Mouse (Mus musculus) embryonic facial prominence, embryonic 13.5 days (tissue): ENCODE measurements around the gene Nrip1. TPM values are rescaled to one million over a fixed set of nuclear protein-coding genes. Genes with fewer than 3 reads are reported as not detected.

ENCODE experiments used
- ATAC-seq: fragments of 200-750 bp; cut with Nextera tagmentation; 2 replicates; pipeline ENCODE4 v1.8.0; 2017; ENCODE audit warnings: low read depth; ENCODE audit not compliant: insufficient number of reproducible peaks, insufficient read depth, low FRiP score, low TSS enrichment
- H3K27ac ChIP-seq: fragments of 300-500 bp; sonication (generic); 2 replicates; pipeline ENCODE4 v1.5.1; 2015; ENCODE audit warnings: moderate library complexity, mild to moderate bottlenecking, inconsistent platforms
- H3K27me3 ChIP-seq: fragments of 300-500 bp; sonication (generic); 2 replicates; pipeline ENCODE4 v1.6.1; 2015; ENCODE audit warnings: mild to moderate bottlenecking, inconsistent platforms
- H3K36me3 ChIP-seq: fragments of 300-500 bp; sonication (generic); 2 replicates; pipeline ENCODE4 v1.6.1; 2015; ENCODE audit warnings: mild to moderate bottlenecking, inconsistent platforms
- H3K4me1 ChIP-seq: fragments of 300-500 bp; sonication (generic); 2 replicates; pipeline ENCODE4 v1.6.1; 2015; ENCODE audit warnings: inconsistent platforms
- H3K4me2 ChIP-seq: fragments of 300-500 bp; sonication (generic); 2 replicates; pipeline ENCODE4 v1.6.1; 2015; ENCODE audit warnings: moderate library complexity, mild to moderate bottlenecking, inconsistent platforms
- H3K4me3 ChIP-seq: fragments of 300-500 bp; sonication (generic); 2 replicates; pipeline ENCODE4 v1.5.1; 2015; ENCODE audit warnings: mild to moderate bottlenecking, inconsistent platforms
- H3K9ac ChIP-seq: fragments of 300-500 bp; sonication (generic); 2 replicates; pipeline ENCODE4 v1.6.1; 2015; ENCODE audit warnings: mild to moderate bottlenecking, inconsistent platforms
- H3K9me3 ChIP-seq: fragments of 300-500 bp; sonication (generic); 2 replicates; pipeline ENCODE4 v1.6.1; 2016; ENCODE audit warnings: inconsistent platforms
- WGBS: fragments of 180-500 bp; shearing (Covaris S2); methylation state at CpG from one replicate; pipeline ENCODE4 v1.1.7; 2015; ENCODE audit warnings: mixed read lengths; 5-methylcytosine and 5-hydroxymethylcytosine counted together
- polyA plus RNA-seq: library from polyadenylated mRNA; unstranded; fragments of >200 nt; fragmentation: Nextera tagmentation; extraction: Ambion mirVana; gene quantifications from 2 replicates; pipeline ENCODE4 v1.2.1, GENCODE M21; 2015

Gene Nrip1
- polyA plus RNA-seq, 1 experiment from 2014 or later = 42.6 TPM

DNA sequence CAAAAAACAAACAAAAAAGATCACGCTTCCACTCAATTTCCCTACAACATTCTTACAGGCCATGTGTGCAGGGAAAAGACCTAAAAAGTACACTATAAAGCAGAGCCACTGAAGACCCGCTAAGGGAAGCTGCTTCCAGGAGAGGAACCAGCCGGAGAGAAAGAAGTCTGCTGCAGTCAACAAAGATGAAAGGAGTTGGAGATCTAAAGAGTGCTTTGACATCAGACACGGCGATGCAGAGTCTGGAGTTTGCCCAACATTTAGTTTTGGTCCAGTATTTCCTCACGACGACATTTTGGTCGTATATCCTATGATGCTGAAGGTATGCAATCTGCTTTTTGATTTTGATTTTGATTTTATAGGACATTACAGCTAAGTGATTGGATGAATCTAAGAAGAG is 63.3 kb downstream of the Nrip1 start:
- Histone ChIP-seq H3K4me1 (peaks cover 10% of the 10 kb centered on the region), H3K4me2 (no peak overlapping the region), H3K9ac (no peak overlapping the region), H3K27ac (no peak overlapping the region), H3K9me3 (no peaks in the 10 kb centered on the region), H3K36me3 (peaks cover 7% of the 10 kb centered on the region), H3K4me3 (no peak overlapping the region), H3K27me3 (no peaks in the 10 kb centered on the region)
- ATAC-seq = no peak
- 63% methylated on average over 8 of the region's 8 CpGs for WGBS

DNA sequence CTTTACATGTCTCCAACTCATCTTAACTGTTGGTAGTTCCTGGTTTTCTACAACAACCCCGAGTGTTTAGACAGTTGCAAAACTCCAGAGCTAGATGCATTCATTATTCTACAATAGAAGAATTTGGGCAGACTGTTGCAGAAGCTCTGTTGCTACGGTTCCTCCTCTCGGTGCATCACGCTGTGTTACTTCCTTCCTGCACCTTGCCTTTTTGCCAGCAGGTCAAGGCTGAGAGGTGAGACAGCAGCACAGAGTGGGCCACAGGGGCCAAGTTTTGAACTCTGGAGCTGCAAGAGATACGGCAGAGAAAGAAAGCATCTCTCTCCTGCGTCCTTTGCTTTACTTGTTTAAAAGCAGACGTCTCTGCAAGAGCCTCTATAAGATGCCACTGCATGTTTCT is 64.3 kb downstream of the Nrip1 start:
- Histone ChIP-seq H3K27ac (no peak overlapping the region), H3K9me3 (no peaks in the 10 kb centered on the region), H3K36me3 (peaks cover 7% of the 10 kb centered on the region), H3K4me1 (peaks cover 10% of the 10 kb centered on the region), H3K27me3 (no peaks in the 10 kb centered on the region), H3K4me2 (no peak overlapping the region), H3K4me3 (no peak overlapping the region), H3K9ac (no peak overlapping the region)
- WGBS = 73% methylated on average over 7 of the region's 7 CpGs
- ATAC-seq = no peak

DNA sequence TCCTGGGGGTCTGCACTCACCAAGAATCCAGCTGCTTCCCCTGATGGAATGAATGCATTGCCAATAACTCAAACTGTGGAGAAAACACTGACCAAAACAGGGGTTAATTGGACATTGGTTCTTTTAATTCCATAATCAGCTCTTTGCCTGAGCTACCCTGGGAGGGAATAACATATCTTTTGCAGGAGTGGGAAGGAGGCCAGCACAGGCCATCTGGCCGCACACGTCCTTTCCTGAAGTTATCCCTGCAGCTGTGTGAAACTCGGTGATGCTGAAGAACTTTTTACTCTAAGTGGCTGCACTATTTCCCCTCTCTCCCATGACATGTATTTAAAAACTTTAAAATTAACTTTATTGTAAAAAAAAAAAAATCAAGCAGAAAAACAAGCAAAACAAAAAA is 66.6 kb downstream of the Nrip1 start:
- 66% methylated on average over 3 of the region's 3 CpGs for WGBS
- ATAC-seq = no peak

DNA sequence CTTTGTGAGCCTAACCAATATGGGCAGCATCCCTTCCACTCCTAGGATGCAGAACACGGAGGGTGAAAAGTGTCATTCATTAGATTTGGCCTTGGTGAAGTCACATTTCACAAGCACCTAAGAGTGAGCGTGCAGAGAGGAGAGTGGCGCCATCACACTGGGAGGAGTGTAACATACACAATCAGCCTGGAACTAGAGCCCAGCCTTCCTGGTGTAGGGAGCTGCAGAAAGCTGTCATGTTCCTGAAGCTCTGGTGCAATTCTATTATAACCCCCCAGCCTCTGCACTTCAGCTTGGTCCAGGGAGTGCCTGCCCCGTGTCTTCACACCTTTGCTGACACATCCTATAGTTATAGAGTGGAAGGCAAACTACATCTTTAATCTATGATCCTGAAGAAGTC is 67.2 kb downstream of the Nrip1 start:
- H3K9ac ChIP-seq = no peak overlapping the region
- H3K27ac ChIP-seq = no peak overlapping the region
- no peak overlapping the region for H3K4me2 ChIP-seq
- peaks cover 18% of the 10 kb centered on the region for H3K4me1 ChIP-seq
- no peak overlapping the region for H3K4me3 ChIP-seq
- WGBS = 94% methylated on average over 4 of the region's 4 CpGs
- peaks cover 7% of the 10 kb centered on the region for H3K36me3 ChIP-seq
- ATAC-seq = no peak
- no peaks in the 10 kb centered on the region for H3K9me3 ChIP-seq
- H3K27me3 ChIP-seq = no peaks in the 10 kb centered on the region

More for the DNA sequence above, 66.6 kb downstream of the Nrip1 start:
- H3K4me1 ChIP-seq = peaks cover 12% of the 10 kb centered on the region
- no peaks in the 10 kb centered on the region for H3K9me3 ChIP-seq
- no peak overlapping the region for H3K4me2 ChIP-seq
- no peak overlapping the region for H3K9ac ChIP-seq
- no peaks in the 10 kb centered on the region for H3K27me3 ChIP-seq
- H3K36me3 ChIP-seq = peaks cover 7% of the 10 kb centered on the region
- no peak overlapping the region for H3K4me3 ChIP-seq
- H3K27ac ChIP-seq = no peak overlapping the region

DNA sequence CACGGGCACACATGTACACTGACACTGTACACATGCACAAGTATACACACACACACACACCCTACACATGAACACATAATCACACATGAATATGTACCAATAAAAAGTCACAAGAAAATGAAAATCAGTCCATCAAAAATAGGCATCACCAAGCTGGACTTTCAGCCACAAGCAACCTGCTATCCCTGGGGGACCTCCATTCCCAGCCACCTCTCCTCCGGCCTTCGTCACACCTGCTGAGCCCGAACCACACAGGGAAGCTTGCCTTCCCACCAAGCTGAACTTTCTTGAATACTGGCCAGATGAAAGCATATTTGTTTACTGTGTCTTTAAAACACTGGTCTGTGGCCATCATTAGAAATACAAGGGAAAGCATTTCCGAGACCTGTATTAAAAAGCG is 70.2 kb downstream of the Nrip1 start:
- Histone ChIP-seq H3K4me2 (no peak overlapping the region), H3K9ac (no peak overlapping the region), H3K9me3 (no peaks in the 10 kb centered on the region), H3K36me3 (no peaks in the 10 kb centered on the region), H3K4me3 (no peak overlapping the region), H3K27me3 (no peaks in the 10 kb centered on the region), H3K27ac (no peak overlapping the region), H3K4me1 (peaks cover 17% of the 10 kb centered on the region)
- no peak for ATAC-seq
- WGBS = 91% methylated on average over 6 of the region's 6 CpGs

DNA sequence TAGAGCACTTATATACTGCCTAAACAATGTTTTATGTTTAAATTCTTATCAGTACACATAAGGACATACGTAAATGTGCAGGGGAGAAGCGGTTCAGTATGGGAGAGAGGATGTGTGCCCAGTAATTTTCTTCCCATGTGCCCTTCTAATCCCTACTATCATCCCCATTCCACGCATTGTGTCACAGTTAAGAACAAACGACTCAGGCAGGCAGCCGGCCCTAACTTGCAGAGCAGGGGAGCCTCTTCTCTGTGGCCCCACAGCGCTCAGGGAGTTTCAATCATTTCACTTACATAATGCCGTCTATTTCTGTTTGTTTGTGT is 71.9 kb downstream of the Nrip1 start:
- Histone ChIP-seq H3K4me2 (no peak overlapping the region), H3K27ac (no peak overlapping the region), H3K4me3 (no peak overlapping the region), H3K27me3 (no peaks in the 10 kb centered on the region), H3K36me3 (no peaks in the 10 kb centered on the region), H3K9me3 (no peaks in the 10 kb centered on the region), H3K9ac (no peak overlapping the region), H3K4me1 (peaks cover 17% of the 10 kb centered on the region)
- no peak; the same call in 1 of the 2 replicates for ATAC-seq
- WGBS = 57% methylated on average over 7 of the region's 7 CpGs

DNA sequence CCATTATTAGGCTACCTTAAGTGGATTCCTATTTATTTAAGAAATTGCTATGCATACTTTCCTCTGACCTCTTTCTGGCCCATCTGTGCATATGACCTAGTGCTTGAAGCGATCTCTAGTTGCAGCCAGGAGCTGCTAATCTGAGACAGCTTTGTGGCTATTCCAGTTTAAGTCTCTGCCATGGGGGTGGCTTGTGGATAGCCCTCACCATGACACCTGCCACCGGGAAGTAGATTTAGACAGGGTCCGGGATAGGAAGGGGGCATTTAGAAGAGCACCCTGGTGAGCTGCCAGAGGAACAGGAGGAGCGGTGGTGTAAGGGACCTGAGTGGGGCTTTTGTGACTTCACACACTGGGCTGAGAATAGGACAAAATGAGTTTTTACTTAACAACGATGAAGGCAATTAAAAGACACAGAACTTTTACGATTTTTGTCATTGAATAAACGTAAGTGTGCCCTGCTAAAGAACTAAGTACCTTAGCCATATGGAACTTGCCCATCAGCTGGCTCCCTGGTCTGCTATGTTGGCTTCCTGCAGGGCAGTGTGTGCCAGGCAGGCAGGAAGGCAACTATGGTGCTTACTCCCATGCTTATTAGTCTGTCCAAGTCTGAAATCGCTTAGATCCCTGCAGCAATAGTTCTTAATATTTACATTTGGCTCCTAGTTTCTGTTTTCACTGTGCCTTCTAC is 72.4 kb downstream of the Nrip1 start:
- Histone ChIP-seq H3K27ac (no peak overlapping the region), H3K4me3 (no peak overlapping the region), H3K9me3 (no peaks in the 10 kb centered on the region), H3K4me1 (peaks cover 17% of the 10 kb centered on the region), H3K9ac (no peak overlapping the region), H3K36me3 (no peaks in the 10 kb centered on the region), H3K27me3 (no peaks in the 10 kb centered on the region), H3K4me2 (no peak overlapping the region)
- no peak for ATAC-seq
- 72% methylated on average over 8 of the region's 8 CpGs for WGBS

DNA sequence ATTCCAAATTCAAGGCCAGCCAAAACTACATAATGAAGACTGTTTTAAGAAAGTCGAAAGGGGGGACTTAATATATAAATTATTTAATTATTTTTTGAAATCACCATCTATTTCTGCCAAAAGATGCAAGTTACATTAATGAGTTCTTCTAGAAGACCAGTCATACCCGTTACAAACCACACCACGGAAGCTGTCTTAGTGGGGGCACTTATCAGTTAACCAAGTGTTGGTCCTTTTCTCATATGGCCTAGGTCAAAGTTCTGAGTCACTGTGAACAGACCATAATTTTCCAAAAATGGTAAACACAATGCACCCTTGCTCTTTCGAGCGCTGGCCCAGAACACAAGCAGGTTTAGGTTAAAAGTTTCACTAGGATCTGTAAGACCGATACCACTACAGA is 73.2 kb downstream of the Nrip1 start:
- no peaks in the 10 kb centered on the region for H3K9me3 ChIP-seq
- peaks cover 17% of the 10 kb centered on the region for H3K4me1 ChIP-seq
- H3K4me3 ChIP-seq = no peak overlapping the region
- no peaks in the 10 kb centered on the region for H3K27me3 ChIP-seq
- no peak for ATAC-seq
- 92% methylated on average over 6 of the region's 6 CpGs for WGBS
- no peak overlapping the region for H3K9ac ChIP-seq
- no peak overlapping the region for H3K27ac ChIP-seq
- no peaks in the 10 kb centered on the region for H3K36me3 ChIP-seq
- no peak overlapping the region for H3K4me2 ChIP-seq

DNA sequence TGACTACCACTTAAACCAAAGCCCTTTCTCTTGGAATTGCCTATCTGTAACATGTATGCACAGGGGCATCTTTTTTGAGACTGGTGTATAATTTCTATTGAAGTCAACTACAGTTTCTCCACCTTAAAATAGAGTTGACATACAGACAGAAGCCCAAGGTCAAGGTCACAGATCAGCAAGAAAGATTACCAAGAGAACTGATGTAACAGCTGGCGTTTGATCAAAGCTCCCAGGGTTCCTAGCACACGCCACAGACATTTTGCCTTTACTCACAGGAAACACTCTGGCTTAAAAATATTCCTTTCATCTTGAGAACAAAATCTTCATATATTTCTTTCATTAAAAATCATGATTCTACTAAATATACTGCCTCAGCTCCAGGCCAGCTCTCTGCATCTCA is 74.1 kb downstream of the Nrip1 start:
- Histone ChIP-seq H3K9ac (no peak overlapping the region), H3K9me3 (no peaks in the 10 kb centered on the region), H3K27me3 (no peaks in the 10 kb centered on the region), H3K36me3 (peaks cover 2% of the 10 kb centered on the region), H3K4me2 (no peak overlapping the region), H3K27ac (no peak overlapping the region), H3K4me1 (peaks cover 17% of the 10 kb centered on the region), H3K4me3 (no peak overlapping the region)
- 29% methylated on average over 2 of the region's 2 CpGs for WGBS
- ATAC-seq = no peak

DNA sequence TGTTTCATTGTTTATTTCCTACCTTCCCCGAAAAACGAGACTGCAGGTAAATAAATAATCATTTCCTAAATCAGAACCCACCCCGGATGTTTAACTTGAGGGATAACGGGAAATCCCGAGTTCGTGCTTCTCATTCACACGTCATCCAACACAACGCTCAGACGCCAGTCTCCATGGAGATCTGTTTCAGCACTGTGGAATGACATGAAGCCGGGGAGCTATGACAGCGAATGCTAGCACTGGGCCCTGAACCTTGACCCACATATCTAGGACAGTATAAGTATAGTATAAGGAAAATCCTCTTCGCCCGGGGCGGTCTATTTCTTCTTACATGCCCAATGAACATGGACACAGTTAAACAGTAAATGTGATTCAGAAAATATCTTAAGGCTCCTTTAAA is 78.3 kb downstream of the Nrip1 start:
- WGBS = 92% methylated on average over 14 of the region's 14 CpGs
- H3K4me2 ChIP-seq = no peak overlapping the region

DNA sequence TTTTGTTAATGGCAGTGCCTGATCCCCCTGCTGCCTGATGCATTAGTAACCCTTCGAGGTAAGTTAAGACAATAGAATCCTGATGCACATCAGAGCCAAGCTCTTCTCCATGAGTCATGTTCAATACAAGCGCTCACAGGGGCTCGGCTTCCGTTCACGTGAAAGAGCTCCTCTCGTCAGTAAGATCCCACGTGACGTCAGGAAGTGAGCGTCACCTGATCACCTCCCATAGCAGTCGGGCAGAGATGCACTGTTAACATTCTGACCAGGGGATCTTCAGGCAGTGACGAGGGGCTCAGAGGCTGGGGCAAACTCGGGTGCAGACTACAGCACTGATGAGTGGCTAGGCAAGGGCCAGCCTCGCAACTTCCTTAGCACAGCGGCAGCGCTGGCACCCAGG is 79.1 kb downstream of the Nrip1 start:
- ATAC-seq = no peak
- H3K27ac ChIP-seq = no peak overlapping the region
- no peak overlapping the region for H3K4me3 ChIP-seq
- no peaks in the 10 kb centered on the region for H3K27me3 ChIP-seq
- 0 out of 2 replicates have a peak, but pooled peaks cover 1% of the 10 kb centered on the region for H3K4me1 ChIP-seq
- H3K9me3 ChIP-seq = no peaks in the 10 kb centered on the region
- H3K36me3 ChIP-seq = peaks cover 38% of the 10 kb centered on the region
- no peak overlapping the region for H3K9ac ChIP-seq
- H3K4me2 ChIP-seq = no peak overlapping the region
- WGBS = 76% methylated on average over 15 of the region's 15 CpGs

More for the DNA sequence above, 78.3 kb downstream of the Nrip1 start:
- Histone ChIP-seq H3K36me3 (peaks cover 37% of the 10 kb centered on the region), H3K4me3 (no peak overlapping the region), H3K4me1 (peaks cover 4% of the 10 kb centered on the region; the same call in 1 of the 2 replicates), H3K27me3 (no peaks in the 10 kb centered on the region), H3K9ac (no peak overlapping the region), H3K9me3 (no peaks in the 10 kb centered on the region), H3K27ac (no peak overlapping the region)
- ATAC-seq = no peak

DNA sequence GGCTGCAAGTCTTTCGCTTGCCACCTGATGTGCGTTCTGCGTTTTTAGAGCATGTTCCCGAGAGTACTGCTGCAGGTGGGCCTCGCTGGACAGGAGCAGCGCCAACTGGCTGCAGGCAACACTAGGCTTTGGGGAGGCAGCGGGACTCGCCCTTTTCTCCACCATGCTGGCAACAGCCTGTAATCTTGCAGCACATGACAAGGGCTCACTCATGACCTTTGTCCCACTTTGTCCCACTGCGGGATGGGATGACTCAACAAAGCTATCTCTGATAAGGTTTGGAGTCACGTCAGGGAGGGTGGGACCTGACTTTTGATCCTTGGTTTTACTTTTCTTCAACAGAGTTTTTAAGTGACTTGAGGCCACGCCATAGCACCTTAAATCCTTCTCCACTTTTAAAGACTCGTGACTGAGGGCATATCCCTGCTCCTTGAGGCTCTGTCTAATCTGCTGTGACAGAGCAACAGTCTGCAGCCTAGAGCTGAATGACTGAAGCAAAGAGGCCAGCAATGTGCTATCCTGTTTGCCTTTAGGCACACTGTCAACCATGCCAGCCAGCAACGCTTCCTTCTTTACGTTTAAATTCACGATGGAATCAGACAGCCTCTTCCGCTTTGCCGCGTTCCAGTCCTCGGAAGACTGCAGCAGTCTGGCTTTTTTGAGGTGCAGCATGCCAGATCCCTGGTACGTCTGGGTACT is 79.7 kb downstream of the Nrip1 start:
- no peak overlapping the region for H3K9ac ChIP-seq
- H3K27ac ChIP-seq = no peak overlapping the region
- 86% methylated on average over 20 of the region's 20 CpGs for WGBS
- H3K9me3 ChIP-seq = no peaks in the 10 kb centered on the region
- no peak for ATAC-seq
- H3K4me3 ChIP-seq = no peak overlapping the region
- peaks cover 41% of the 10 kb centered on the region for H3K36me3 ChIP-seq
- no peaks in the 10 kb centered on the region for H3K27me3 ChIP-seq
- no peak overlapping the region for H3K4me2 ChIP-seq
- no peaks in the 10 kb centered on the region for H3K4me1 ChIP-seq
